Mouse (Mus musculus): ENCODE measurements at regions not wholly inside any gene's neighbourhood (a gene's known extent, or its start where the extent isn't known, plus 50 kb on each side); places are given as distances from the start of the nearest gene placed in this dataset.
"Not testable (repeated sequence)": the region's sequence is repeated elsewhere in the genome, so short reads cannot be mapped to it uniquely, and the experiment has no call there.

- Histone ChIP-seq H3K4me1 (ENCODE audit: control insufficient read depth, insufficient read depth, low read length) (no peaks in the 10 kb centered on the region), H3K4me2 (replicated peaks; ENCODE audit: low read depth, low read length) (no peak overlapping the region), H3K27ac (ENCODE audit: low read depth, low read length) (no peak overlapping the region), H3K9me3 (ENCODE audit: control insufficient read depth, low read length) (no peaks in the 10 kb centered on the region), H3K36me3 (ENCODE audit: control insufficient read depth, insufficient read depth, low read length) (no peaks in the 10 kb centered on the region), H3K27me3 (ENCODE audit: control insufficient read depth, insufficient read depth, low read length) (no peaks in the 10 kb centered on the region), H3K9ac (ENCODE audit: low read depth, low read length) (no peak overlapping the region), H3K4me3 (ENCODE audit: low read length) (no peak overlapping the region)
- 91% methylated on average over 1 of the region's 1 CpGs for WGBS
- ATAC-seq (ENCODE audit: low FRiP score, low TSS enrichment), result no peak
Observed at GRCm38 (mm10) chr13:18651658-18652057, 65.4 kb upstream of the Vps41 start.

- Histone ChIP-seq H3K27me3 (ENCODE audit: control insufficient read depth, insufficient read depth, low read length) (no peaks in the 10 kb centered on the region), H3K4me1 (ENCODE audit: control insufficient read depth, insufficient read depth, low read length) (0 out of 2 replicates have a peak, but pooled peaks cover 4% of the 10 kb centered on the region), H3K4me2 (replicated peaks; ENCODE audit: low read depth, low read length) (peak overlapping the region; percentile 34), H3K9me3 (ENCODE audit: control insufficient read depth, low read length) (no peaks in the 10 kb centered on the region), H3K9ac (ENCODE audit: low read depth, low read length) (no peak overlapping the region), H3K36me3 (ENCODE audit: control insufficient read depth, insufficient read depth, low read length) (no peaks in the 10 kb centered on the region), H3K4me3 (ENCODE audit: low read length) (no peak overlapping the region), H3K27ac (ENCODE audit: low read depth, low read length) (no peak overlapping the region)
- WGBS, result 18% methylated on average over 18 of the region's 18 CpGs
- ATAC-seq (ENCODE audit: low FRiP score, low TSS enrichment), result peak; percentile 79
Observed at GRCm38 (mm10) chr13:18614763-18615616, 102.1 kb upstream of the Vps41 start.

- no peak for ATAC-seq (ENCODE audit: low FRiP score, low TSS enrichment)
- H3K9me3 ChIP-seq (ENCODE audit: control insufficient read depth, low read length), result no peaks in the 10 kb centered on the region
- H3K36me3 ChIP-seq (ENCODE audit: control insufficient read depth, insufficient read depth, low read length), result no peaks in the 10 kb centered on the region
- 60% methylated on average over 19 of the region's 19 CpGs for WGBS
- no peak overlapping the region for H3K9ac ChIP-seq (ENCODE audit: low read depth, low read length)
- no peaks in the 10 kb centered on the region for H3K27me3 ChIP-seq (ENCODE audit: control insufficient read depth, insufficient read depth, low read length)
- H3K4me1 ChIP-seq (ENCODE audit: control insufficient read depth, insufficient read depth, low read length), result no peaks in the 10 kb centered on the region
- H3K27ac ChIP-seq (ENCODE audit: low read depth, low read length), result no peak overlapping the region
- no peak overlapping the region for H3K4me2 ChIP-seq (replicated peaks; ENCODE audit: low read depth, low read length)
- H3K4me3 ChIP-seq (ENCODE audit: low read length), result no peak overlapping the region
Observed at GRCm38 (mm10) chr13:18580718-18581550, 136.2 kb upstream of the Vps41 start.

GRCm38 (mm10) chr13:18576016-18576415 lies 141.1 kb upstream of the Vps41 start:
- H3K4me1 ChIP-seq (ENCODE audit: control insufficient read depth, insufficient read depth, low read length), result no peaks in the 10 kb centered on the region
- no peak overlapping the region for H3K4me2 ChIP-seq (replicated peaks; ENCODE audit: low read depth, low read length)
- no peaks in the 10 kb centered on the region for H3K27me3 ChIP-seq (ENCODE audit: control insufficient read depth, insufficient read depth, low read length)
- H3K4me3 ChIP-seq (ENCODE audit: low read length), result no peak overlapping the region
- no peak for ATAC-seq (ENCODE audit: low FRiP score, low TSS enrichment)
- no peaks in the 10 kb centered on the region for H3K36me3 ChIP-seq (ENCODE audit: control insufficient read depth, insufficient read depth, low read length)
- no peak overlapping the region for H3K27ac ChIP-seq (ENCODE audit: low read depth, low read length)
- H3K9me3 ChIP-seq (ENCODE audit: control insufficient read depth, low read length), result no peaks in the 10 kb centered on the region
- 76% methylated on average over 4 of the region's 4 CpGs for WGBS
- H3K9ac ChIP-seq (ENCODE audit: low read depth, low read length), result no peak overlapping the region

- Histone ChIP-seq H3K9me3 (ENCODE audit: control insufficient read depth, low read length) (no peaks in the 10 kb centered on the region), H3K27ac (ENCODE audit: low read depth, low read length) (no peak overlapping the region), H3K27me3 (ENCODE audit: control insufficient read depth, insufficient read depth, low read length) (no peaks in the 10 kb centered on the region), H3K4me2 (replicated peaks; ENCODE audit: low read depth, low read length) (no peak overlapping the region), H3K9ac (ENCODE audit: low read depth, low read length) (no peak overlapping the region), H3K36me3 (ENCODE audit: control insufficient read depth, insufficient read depth, low read length) (no peaks in the 10 kb centered on the region), H3K4me3 (ENCODE audit: low read length) (no peak overlapping the region), H3K4me1 (ENCODE audit: control insufficient read depth, insufficient read depth, low read length) (no peaks in the 10 kb centered on the region)
- no peak for ATAC-seq (ENCODE audit: low FRiP score, low TSS enrichment)
- WGBS, result 13% methylated on average over 5 of the region's 5 CpGs
Observed at GRCm38 (mm10) chr13:18575599-18575998, 141.5 kb upstream of the Vps41 start.

- 90% methylated on average over 4 of the region's 4 CpGs for WGBS
- not testable (repeated sequence) for H3K9ac ChIP-seq (ENCODE audit: low read depth, low read length); H3K4me3 ChIP-seq (ENCODE audit: low read length); H3K9me3 ChIP-seq (ENCODE audit: control insufficient read depth, low read length); H3K36me3 ChIP-seq (ENCODE audit: control insufficient read depth, insufficient read depth, low read length); H3K27ac ChIP-seq (ENCODE audit: low read depth, low read length); H3K4me1 ChIP-seq (ENCODE audit: control insufficient read depth, insufficient read depth, low read length); H3K27me3 ChIP-seq (ENCODE audit: control insufficient read depth, insufficient read depth, low read length); H3K4me2 ChIP-seq (replicated peaks; ENCODE audit: low read depth, low read length); ATAC-seq (ENCODE audit: low FRiP score, low TSS enrichment)
Observed at GRCm38 (mm10) chr13:18542032-18542431, 144.5 kb upstream of the Pou6f2 start.

GRCm38 (mm10) chr13:18530509-18530908 lies 133.0 kb upstream of the Pou6f2 start:
- no peaks in the 10 kb centered on the region for H3K27me3 ChIP-seq (ENCODE audit: control insufficient read depth, insufficient read depth, low read length)
- no peak overlapping the region for H3K27ac ChIP-seq (ENCODE audit: low read depth, low read length)
- H3K9me3 ChIP-seq (ENCODE audit: control insufficient read depth, low read length), result no peaks in the 10 kb centered on the region
- no peaks in the 10 kb centered on the region for H3K36me3 ChIP-seq (ENCODE audit: control insufficient read depth, insufficient read depth, low read length)
- H3K9ac ChIP-seq (ENCODE audit: low read depth, low read length), result no peak overlapping the region
- no peak for ATAC-seq (ENCODE audit: low FRiP score, low TSS enrichment)
- H3K4me2 ChIP-seq (replicated peaks; ENCODE audit: low read depth, low read length), result no peak overlapping the region
- no peak overlapping the region for H3K4me3 ChIP-seq (ENCODE audit: low read length)
- H3K4me1 ChIP-seq (ENCODE audit: control insufficient read depth, insufficient read depth, low read length), result no peaks in the 10 kb centered on the region
- 50% methylated on average over 1 of the region's 1 CpGs for WGBS

- H3K36me3 ChIP-seq (ENCODE audit: control insufficient read depth, insufficient read depth, low read length), result no peaks in the 10 kb centered on the region
- 34% methylated on average over 4 of the region's 4 CpGs for WGBS
- H3K4me3 ChIP-seq (ENCODE audit: low read length), result no peak overlapping the region
- H3K9ac ChIP-seq (ENCODE audit: low read depth, low read length), result no peak overlapping the region
- no peak for ATAC-seq (ENCODE audit: low FRiP score, low TSS enrichment)
- H3K27me3 ChIP-seq (ENCODE audit: control insufficient read depth, insufficient read depth, low read length), result no peaks in the 10 kb centered on the region
- H3K27ac ChIP-seq (ENCODE audit: low read depth, low read length), result no peak overlapping the region
- H3K4me2 ChIP-seq (replicated peaks; ENCODE audit: low read depth, low read length), result no peak overlapping the region
- H3K9me3 ChIP-seq (ENCODE audit: control insufficient read depth, low read length), result no peaks in the 10 kb centered on the region
- no peaks in the 10 kb centered on the region for H3K4me1 ChIP-seq (ENCODE audit: control insufficient read depth, insufficient read depth, low read length)
Observed at GRCm38 (mm10) chr13:18498159-18498558, 100.7 kb upstream of the Pou6f2 start.
